Mouse (Mus musculus) stomach, postnatal 0 days (tissue): ENCODE results near the gene Unc119b. TPM values are rescaled to one million over a fixed set of nuclear protein-coding genes. Genes with fewer than 3 reads are reported as not detected.
"Not testable (repeated sequence)": the region's sequence is repeated elsewhere in the genome, so short reads cannot be mapped to it uniquely, and the experiment has no call there.

ENCODE experiments used
- ATAC-seq: fragments of 200-750 bp; cut with Nextera tagmentation; 2 replicates; pipeline ENCODE4 v1.8.0; 2017; ENCODE audit not compliant: low FRiP score, low TSS enrichment
- DNase-seq: peaks from one replicate; pipeline ENCODE4 v3.0.0-alpha.2; 2016; ENCODE audit warnings: low spot score
- H3K27ac ChIP-seq: fragments of 300-500 bp; sonication (generic); replicated peaks from 2 replicates; pipeline ENCODE4 v1.5.1; 2014; ENCODE audit warnings: mild to moderate bottlenecking, control low read depth
- H3K27me3 ChIP-seq: fragments of 300-500 bp; sonication (generic); 2 replicates; pipeline ENCODE4 v1.6.1; 2014; ENCODE audit warnings: low read length; ENCODE audit not compliant: control insufficient read depth, insufficient read depth
- H3K36me3 ChIP-seq: fragments of 300-500 bp; sonication (generic); 2 replicates; pipeline ENCODE4 v1.6.1; 2014; ENCODE audit warnings: low read length, mixed read lengths; ENCODE audit not compliant: control insufficient read depth, insufficient read depth
- H3K4me1 ChIP-seq: fragments of 300-500 bp; sonication (generic); replicated peaks from 2 replicates; pipeline ENCODE4 v1.6.1; 2014; ENCODE audit warnings: antibody characterized with exemption; ENCODE audit not compliant: control insufficient read depth, insufficient read depth
- H3K4me2 ChIP-seq: fragments of 300-500 bp; sonication (generic); replicated peaks from 2 replicates; pipeline ENCODE4 v1.6.1; 2014; ENCODE audit warnings: low read depth, mild to moderate bottlenecking, control low read depth, moderate library complexity
- H3K4me3 ChIP-seq: fragments of 300-500 bp; sonication (generic); 2 replicates; pipeline ENCODE4 v1.5.1; 2014; ENCODE audit warnings: low read depth, low read length, control low read depth
- H3K9ac ChIP-seq: fragments of 300-500 bp; sonication (generic); 2 replicates; pipeline ENCODE4 v1.6.1; 2014; ENCODE audit warnings: mild to moderate bottlenecking, low read length, control low read depth, mixed read lengths
- H3K9me3 ChIP-seq: fragments of 300-500 bp; sonication (generic); 2 replicates; pipeline ENCODE4 v1.6.1; 2016; ENCODE audit warnings: low read length; ENCODE audit not compliant: control insufficient read depth
- CTCF ChIP-seq: IDR thresholded peaks from 2 replicates; pipeline ENCODE4 v1.5.1; 2016; ENCODE audit warnings: antibody characterized with exemption, low read depth, mild to moderate bottlenecking, moderate library complexity
- EP300 ChIP-seq: optimal IDR thresholded peaks from 2 replicates; pipeline ENCODE3; 2016; ENCODE audit warnings: antibody characterized with exemption
- WGBS: fragments of 180-500 bp; shearing (Covaris S2); extraction: QIAGEN DNeasy Blood & Tissue Kit; methylation state at CpG from one replicate; pipeline ENCODE4 v1.1.7; 2014; 5-methylcytosine and 5-hydroxymethylcytosine counted together
- polyA plus RNA-seq: library from polyadenylated mRNA; unstranded; fragments of >200 nt; fragmentation: Nextera tagmentation; extraction: Ambion mirVana; gene quantifications from 2 replicates; pipeline ENCODE4 v1.2.1, GENCODE M21; 2015

The Unc119b gene
- polyA plus RNA-seq, 1 experiment from 2014 or later = 12.9 TPM

GRCm38 (mm10) chr5:115149675-115150459 is 15.1 kb upstream of the Unc119b start:
- Histone ChIP-seq H3K4me2 (no peak overlapping the region), H3K27ac (no peak overlapping the region), H3K9ac (no peak overlapping the region), H3K27me3 (no peaks in the 10 kb centered on the region), H3K9me3 (no peaks in the 10 kb centered on the region), H3K4me3 (no peak overlapping the region), H3K4me1 (peaks cover 4% of the 10 kb centered on the region; the same call in 1 of the 2 replicates), H3K36me3 (peaks cover 27% of the 10 kb centered on the region)
- ATAC-seq = no peak
- no peak for DNase-seq
- TF ChIP-seq CTCF (no peak), EP300 (no peak)
- WGBS = 92% methylated on average over 14 of the region's 14 CpGs

- not testable (repeated sequence) for H3K4me2 ChIP-seq, ATAC-seq, DNase-seq, H3K27ac ChIP-seq, H3K27me3 ChIP-seq, H3K9me3 ChIP-seq, H3K4me3 ChIP-seq, H3K9ac ChIP-seq, H3K4me1 ChIP-seq
- peaks cover 27% of the 10 kb centered on the region for H3K36me3 ChIP-seq
- no CpG with 5 or more reads among the region's 1 CpGs for WGBS
Observed at GRCm38 (mm10) chr5:115148872-115149271, 14.1 kb upstream of the Unc119b start.

GRCm38 (mm10) chr5:115148378-115148777 is 13.6 kb upstream of the Unc119b start:
- Histone ChIP-seq H3K4me1 (peaks cover 2% of the 10 kb centered on the region; the same call in 1 of the 2 replicates), H3K36me3 (peaks cover 27% of the 10 kb centered on the region), H3K9ac (no peak overlapping the region), H3K27ac (no peak overlapping the region), H3K4me3 (no peak overlapping the region), H3K4me2 (no peak overlapping the region), H3K27me3 (no peaks in the 10 kb centered on the region), H3K9me3 (no peaks in the 10 kb centered on the region)
- ATAC-seq = no peak
- WGBS = 95% methylated on average over 8 of the region's 8 CpGs
- DNase-seq = no peak
- TF ChIP-seq CTCF (no peak), EP300 (no peak)

- Histone ChIP-seq H3K9ac (no peak overlapping the region), H3K27me3 (no peaks in the 10 kb centered on the region), H3K4me1 (no peaks in the 10 kb centered on the region), H3K36me3 (peaks cover 27% of the 10 kb centered on the region), H3K4me3 (no peak overlapping the region), H3K27ac (no peak overlapping the region), H3K4me2 (no peak overlapping the region), H3K9me3 (no peaks in the 10 kb centered on the region)
- WGBS = 71% methylated on average over 3 of the region's 3 CpGs
- ATAC-seq (no peak), DNase-seq (no peak)
- TF ChIP-seq CTCF = no peak
- TF ChIP-seq EP300 = no peak
Observed at GRCm38 (mm10) chr5:115147388-115147787, 12.6 kb upstream of the Unc119b start.

- H3K4me1 ChIP-seq = no peaks in the 10 kb centered on the region
- DNase-seq (no peak), ATAC-seq (no peak)
- H3K9ac ChIP-seq = no peak overlapping the region
- H3K4me3 ChIP-seq = no peak overlapping the region
- TF ChIP-seq CTCF (no peak), EP300 (no peak)
- no peak overlapping the region for H3K4me2 ChIP-seq
- H3K27me3 ChIP-seq = no peaks in the 10 kb centered on the region
- H3K27ac ChIP-seq = no peak overlapping the region
- H3K9me3 ChIP-seq = no peaks in the 10 kb centered on the region
- H3K36me3 ChIP-seq = peaks cover 27% of the 10 kb centered on the region
Observed at GRCm38 (mm10) chr5:115146747-115147130, 12.0 kb upstream of the Unc119b start.

- no peak for TF ChIP-seq CTCF
- TF ChIP-seq EP300 = no peak
- no peaks in the 10 kb centered on the region for H3K27me3 ChIP-seq
- DNase-seq (no peak), ATAC-seq (no peak)
- H3K27ac ChIP-seq = no peak overlapping the region
- H3K36me3 ChIP-seq = peaks cover 27% of the 10 kb centered on the region
- H3K4me2 ChIP-seq = no peak overlapping the region
- no peak overlapping the region for H3K4me3 ChIP-seq
- WGBS = 78% methylated on average over 6 of the region's 6 CpGs
- no peaks in the 10 kb centered on the region for H3K4me1 ChIP-seq
- H3K9ac ChIP-seq = no peak overlapping the region
- no peaks in the 10 kb centered on the region for H3K9me3 ChIP-seq
Observed at GRCm38 (mm10) chr5:115145976-115146746, 11.4 kb upstream of the Unc119b start.
